Mouse (Mus musculus) colon, adult 2 months (tissue): Measurements from ENCODE around the gene Coq4. TPM values are rescaled to one million over a fixed set of nuclear protein-coding genes. Genes with fewer than 3 reads are reported as not detected.

ENCODE experiments used
- polyA plus RNA-seq: library from polyadenylated mRNA; depleted of rRNA; stranded (reverse); fragments of >200 nt; gene quantifications from 2 replicates; pipeline ENCODE4 v1.2.3, GENCODE M21; 2012; rRNA removed

Gene Coq4
- polyA plus RNA-seq = 76.0 and 104 TPM in 2 replicates

GRCm38 (mm10) chr2:29787104-29787917, at the start of gene Coq4:
Gene Coq4, plus strand, starts transcription at chr2:29787493.

GRCm38 (mm10) chr2:29751497-29751896, 35.8 kb upstream of the Coq4 start, which contains the start of gene Gm13420:
Gene Gm13420, minus strand, starts transcription at chr2:29751685.

GRCm38 (mm10) chr2:29787937-29788681, 816 bp downstream of the Coq4 start, which contains the start of gene Trub2:
Gene Trub2, minus strand, starts transcription at chr2:29788502.

GRCm38 (mm10) chr2:29802075-29802826, 15.0 kb downstream of the Coq4 start, which contains the start of gene Slc27a4:
Gene Slc27a4, plus strand, starts transcription at chr2:29802634.

GRCm38 (mm10) chr2:29820025-29820817, 32.9 kb downstream of the Coq4 start, which contains the start of gene Urm1:
Gene Urm1, plus strand, starts transcription at chr2:29820075.

Other genes starting within 250 kb of the Coq4 start
- gene Rapgef1, start 167.8 kb upstream of the Coq4 start, polyA plus RNA-seq = 37.2 and 39.9 TPM in 2 replicates
- 2.0 and 2.2 TPM in 2 replicates for gene Gm13420, start 35.8 kb upstream of the Coq4 start, polyA plus RNA-seq
- gene Gm13547, start 28.2 kb upstream of the Coq4 start, polyA plus RNA-seq = not detected in 2 replicates
- 17.1 and 19.1 TPM in 2 replicates for gene Trub2, start 1.0 kb downstream of the Coq4 start, polyA plus RNA-seq
- gene Slc27a4, start 15.1 kb downstream of the Coq4 start, polyA plus RNA-seq = 70.7 and 72.0 TPM in 2 replicates
- 42.3 and 43.9 TPM in 2 replicates for gene Urm1, start 32.6 kb downstream of the Coq4 start, polyA plus RNA-seq
- gene Cercam, start 81.7 kb downstream of the Coq4 start, polyA plus RNA-seq = 14.2 and 20.2 TPM in 2 replicates
- gene Odf2, start 101.7 kb downstream of the Coq4 start, polyA plus RNA-seq = 16.4 and 21.7 TPM in 2 replicates
- gene Gle1, start 147.9 kb downstream of the Coq4 start, polyA plus RNA-seq = 8.3 and 9.2 TPM in 2 replicates
- gene Sptan1, start 178.1 kb downstream of the Coq4 start, polyA plus RNA-seq = 160 and 186 TPM in 2 replicates